Mouse (Mus musculus) liver, embryonic 14.5 days (tissue): Measurements from ENCODE around the gene Fbln2. TPM values are rescaled to one million over a fixed set of nuclear protein-coding genes. Genes with fewer than 3 reads are reported as not detected.

Experiments used
- ATAC-seq: fragments of 200-750 bp; cut with Nextera tagmentation; 2 replicates; pipeline ENCODE4 v1.8.0; 2017; ENCODE audit warnings: moderate number of reproducible peaks, mild to moderate bottlenecking, moderate library complexity; ENCODE audit not compliant: insufficient read depth
- DNase-seq, 3 experiments: peaks; one replicate each; pipeline ENCODE4 v3.0.0-alpha.2; 2012 to 2013; ENCODE audit warnings: low read depth in 3 of 3, low spot score in 3 of 3
- H3K27ac ChIP-seq: fragments of 300-500 bp; sonication (generic); 2 replicates; pipeline ENCODE4 v1.5.1; 2014; ENCODE audit warnings: moderate library complexity, mild to moderate bottlenecking, control low read depth, inconsistent platforms
- H3K27me3 ChIP-seq: fragments of 300-500 bp; sonication (generic); 2 replicates; pipeline ENCODE4 v1.6.1; 2014; ENCODE audit warnings: mild to moderate bottlenecking, low read length, moderate library complexity; ENCODE audit not compliant: control insufficient read depth, insufficient read depth
- H3K36me3 ChIP-seq: fragments of 300-500 bp; sonication (generic); replicated peaks from 2 replicates; pipeline ENCODE4 v1.6.1; 2014; ENCODE audit warnings: low read depth; ENCODE audit not compliant: control insufficient read depth, insufficient read depth
- H3K4me1 ChIP-seq, 2 experiments: fragments of 200-500 bp in 1 of 2; fragments of 300-500 bp in 1 of 2; sonication (generic) in 1 of 2; replicated peaks; 2 replicates each; pipeline ENCODE4 v1.6.1; 2012 to 2014; ENCODE audit warnings: antibody characterized with exemption in 1 of 2, inconsistent platforms in 1 of 2, low read length in 1 of 2; ENCODE audit not compliant: control insufficient read depth in 2 of 2, insufficient read depth in 2 of 2
- H3K4me2 ChIP-seq: fragments of 300-500 bp; sonication (generic); 2 replicates; pipeline ENCODE4 v1.6.1; 2014; ENCODE audit warnings: low read depth, mild to moderate bottlenecking, control low read depth, moderate library complexity
- H3K4me3 ChIP-seq, 2 experiments: fragments of 200-500 bp in 1 of 2; fragments of 300-500 bp in 1 of 2; sonication (generic) in 1 of 2; 2 replicates each; pipeline ENCODE4 v1.5.1; 2012 to 2014; ENCODE audit warnings: low read depth in 2 of 2, low read length in 2 of 2, mild to moderate bottlenecking in 2 of 2, control low read depth in 1 of 2, inconsistent platforms in 1 of 2, moderate library complexity in 1 of 2; ENCODE audit not compliant: insufficient read depth in 1 of 2
- H3K9ac ChIP-seq: fragments of 300-500 bp; sonication (generic); replicated peaks from 2 replicates; pipeline ENCODE4 v1.6.1; 2014; ENCODE audit warnings: mild to moderate bottlenecking, control low read depth, moderate library complexity
- H3K9me3 ChIP-seq: fragments of 300-500 bp; sonication (generic); 2 replicates; pipeline ENCODE4 v1.6.1; 2016; ENCODE audit warnings: low read length, mixed read lengths; ENCODE audit not compliant: control insufficient read depth
- CTCF ChIP-seq: IDR thresholded peaks from 2 replicates; pipeline ENCODE4 v1.5.1; 2016; ENCODE audit warnings: antibody characterized with exemption, low read depth, control low read depth
- EP300 ChIP-seq: IDR thresholded peaks from 2 replicates; pipeline ENCODE4 v1.6.1; 2016; ENCODE audit warnings: antibody characterized with exemption, low read depth
- WGBS: fragments of 180-500 bp; shearing (Covaris S2); extraction: QIAGEN DNeasy Blood & Tissue Kit; methylation state at CpG from one replicate; pipeline ENCODE4 v1.1.7; 2014; ENCODE audit not compliant: insufficient replicate concordance; 5-methylcytosine and 5-hydroxymethylcytosine counted together
- polyA plus RNA-seq, 2 experiments: library from polyadenylated mRNA; depleted of rRNA in 1 of 2; stranded (reverse) in 1 of 2; unstranded in 1 of 2; fragments of >200 nt; fragmentation: Nextera tagmentation in 1 of 2; extraction: Ambion mirVana in 1 of 2; gene quantifications; 2 replicates each; pipeline versions ENCODE4 v1.2.1 to v1.2.3; 2012 to 2014

Fbln2 gene
- polyA plus RNA-seq, 2 experiments = 4.3 to 5.1 TPM

DNA sequence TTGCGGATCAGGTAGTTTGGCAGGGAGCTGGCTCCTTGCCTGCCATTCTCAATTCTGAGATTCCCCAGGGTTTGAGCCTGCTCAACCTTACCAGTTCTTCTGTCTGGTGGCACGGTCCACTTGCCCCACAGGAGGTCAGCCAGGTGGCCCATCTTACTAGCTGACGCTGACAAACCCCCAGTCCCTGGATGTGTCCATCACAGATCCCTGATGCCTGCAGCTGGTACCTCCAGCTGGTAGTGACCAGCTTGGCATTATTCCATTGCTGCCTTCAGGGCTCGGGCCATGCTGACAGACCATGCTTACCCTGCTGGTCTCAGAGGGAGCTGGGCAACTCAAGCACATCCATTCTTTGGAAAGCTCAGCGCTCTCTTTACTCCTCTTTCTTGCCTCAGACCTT, 18.7 kb downstream of the Fbln2 start:
- Histone ChIP-seq H3K27me3 (no peaks in the 10 kb centered on the region), H3K36me3 (no peaks in the 10 kb centered on the region), H3K27ac (no peak overlapping the region), H3K9me3 (no peaks in the 10 kb centered on the region), H3K9ac (no peak overlapping the region), H3K4me3 (no peak overlapping the region), H3K4me2 (no peak overlapping the region), H3K4me1 (no peaks in the 10 kb centered on the region)
- no peak for ATAC-seq
- DNase-seq = no peak
- 71% methylated on average over 5 of the region's 5 CpGs for WGBS
- TF ChIP-seq EP300 (no peak), CTCF (no peak)

DNA sequence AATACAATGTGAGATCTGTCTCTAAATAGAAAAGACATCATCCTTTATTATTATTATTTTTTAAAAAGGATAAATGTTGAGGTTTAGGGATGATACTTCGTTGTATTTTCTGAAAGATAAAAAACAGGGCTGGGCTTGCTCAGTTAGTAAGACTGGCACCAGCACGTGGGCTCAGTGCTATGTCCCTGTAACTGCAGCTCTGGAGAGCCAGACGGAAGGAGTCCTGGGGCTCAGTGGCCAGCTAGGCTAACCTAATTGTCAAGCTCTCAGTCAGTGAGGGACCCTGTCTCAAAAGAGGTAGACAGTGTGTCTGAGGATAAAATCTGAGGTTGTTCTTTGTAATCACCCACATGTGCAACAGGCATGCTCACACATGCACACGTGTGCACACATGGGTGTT, 19.3 kb downstream of the Fbln2 start:
- DNase-seq = no peak
- H3K9ac ChIP-seq = no peak overlapping the region
- TF ChIP-seq EP300 = no peak
- TF ChIP-seq CTCF = no peak
- H3K4me2 ChIP-seq = no peak overlapping the region
- no peak overlapping the region for H3K4me3 ChIP-seq
- 58% methylated on average over 4 of the region's 4 CpGs for WGBS
- no peaks in the 10 kb centered on the region for H3K9me3 ChIP-seq
- H3K27ac ChIP-seq = no peak overlapping the region
- H3K4me1 ChIP-seq = no peaks in the 10 kb centered on the region
- H3K27me3 ChIP-seq = no peaks in the 10 kb centered on the region
- H3K36me3 ChIP-seq = no peaks in the 10 kb centered on the region
- ATAC-seq = no peak

DNA sequence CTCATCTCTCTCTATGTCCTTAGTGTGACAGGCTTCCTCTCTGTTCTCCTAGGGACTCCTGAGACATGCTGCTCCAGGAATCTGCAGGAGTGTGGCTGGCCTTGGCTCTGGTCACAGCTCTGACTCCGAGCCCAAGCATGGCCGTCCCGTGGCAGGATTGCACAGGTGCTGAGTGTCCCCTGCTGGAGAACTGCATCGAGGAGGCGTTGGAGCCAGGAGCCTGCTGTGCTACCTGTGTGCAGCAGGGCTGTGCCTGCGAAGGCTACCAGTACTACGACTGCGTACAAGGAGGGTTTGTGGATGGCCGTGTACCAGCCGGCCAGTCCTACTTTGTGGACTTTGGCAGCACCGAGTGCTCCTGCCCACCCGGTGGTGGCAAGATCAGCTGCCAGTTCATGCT, 20.8 kb downstream of the Fbln2 start:
- no peak for ATAC-seq
- no peak overlapping the region for H3K9ac ChIP-seq
- WGBS = 73% methylated on average over 12 of the region's 12 CpGs

DNA sequence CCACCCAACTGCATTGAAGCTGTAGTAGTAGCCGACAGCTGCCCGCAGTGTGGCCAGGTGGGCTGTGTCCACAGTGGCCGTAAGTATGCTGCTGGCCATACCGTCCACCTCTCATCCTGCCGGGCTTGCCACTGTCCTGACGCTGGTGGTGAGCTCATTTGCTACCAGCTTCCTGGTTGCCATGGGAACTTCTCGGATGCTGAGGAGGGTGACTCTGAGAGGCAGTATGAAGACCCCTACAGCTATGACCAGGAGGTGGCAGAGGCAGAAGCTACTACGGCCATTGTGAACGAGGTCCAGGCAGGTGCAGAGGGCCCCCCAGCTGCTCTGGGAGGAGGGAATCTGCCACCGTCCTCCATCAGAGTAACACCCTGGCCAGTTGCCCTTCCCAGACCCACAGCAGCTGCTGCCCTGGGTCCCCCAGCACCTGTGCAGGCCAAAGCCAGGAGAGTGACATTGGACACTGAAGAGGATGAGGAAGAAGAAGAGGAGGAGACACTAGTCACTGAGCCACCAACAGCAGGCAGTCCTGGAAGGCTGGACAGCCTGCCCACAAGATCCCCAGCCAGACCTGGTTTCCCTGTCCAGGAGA, 21.3 kb downstream of the Fbln2 start:
- 63% methylated on average over 10 of the region's 10 CpGs for WGBS
- DNase-seq (no peak), ATAC-seq (no peak)
- no peaks in the 10 kb centered on the region for H3K9me3 ChIP-seq
- H3K36me3 ChIP-seq = no peaks in the 10 kb centered on the region
- H3K27me3 ChIP-seq = no peaks in the 10 kb centered on the region
- TF ChIP-seq EP300 (no peak), CTCF (no peak)
- no peak overlapping the region for H3K9ac ChIP-seq
- H3K27ac ChIP-seq = no peak overlapping the region
- no peak overlapping the region for H3K4me2 ChIP-seq
- no peaks in the 10 kb centered on the region for H3K4me1 ChIP-seq
- no peak overlapping the region for H3K4me3 ChIP-seq

More for the DNA sequence above, 20.8 kb downstream of the Fbln2 start:
- H3K4me2 ChIP-seq = no peak overlapping the region
- no peak for TF ChIP-seq EP300
- TF ChIP-seq CTCF = peak; percentile 52
- H3K27me3 ChIP-seq = no peaks in the 10 kb centered on the region
- no peaks in the 10 kb centered on the region for H3K9me3 ChIP-seq
- no peak overlapping the region for H3K27ac ChIP-seq
- DNase-seq = no peak
- H3K4me3 ChIP-seq = no peak overlapping the region
- no peaks in the 10 kb centered on the region for H3K4me1 ChIP-seq
- no peaks in the 10 kb centered on the region for H3K36me3 ChIP-seq

- TF ChIP-seq CTCF (no peak), EP300 (no peak)
- DNase-seq (no peak), ATAC-seq (no peak)
- no peak overlapping the region for H3K9ac ChIP-seq
- 31% methylated on average over 11 of the region's 11 CpGs for WGBS
- H3K4me3 ChIP-seq = no peak overlapping the region
- no peak overlapping the region for H3K27ac ChIP-seq
- H3K36me3 ChIP-seq = no peaks in the 10 kb centered on the region
- H3K4me1 ChIP-seq = no peaks in the 10 kb centered on the region
- no peaks in the 10 kb centered on the region for H3K9me3 ChIP-seq
- H3K27me3 ChIP-seq = no peaks in the 10 kb centered on the region
- no peak overlapping the region for H3K4me2 ChIP-seq
Observed at GRCm38 (mm10) chr6:91236006-91236405, 23.8 kb downstream of the Fbln2 start.
